Mouse (Mus musculus): ENCODE measurements at regions not wholly inside any gene's neighbourhood (a gene's known extent, or its start where the extent isn't known, plus 50 kb on each side); places are given as distances from the start of the nearest gene placed in this dataset.

DNA sequence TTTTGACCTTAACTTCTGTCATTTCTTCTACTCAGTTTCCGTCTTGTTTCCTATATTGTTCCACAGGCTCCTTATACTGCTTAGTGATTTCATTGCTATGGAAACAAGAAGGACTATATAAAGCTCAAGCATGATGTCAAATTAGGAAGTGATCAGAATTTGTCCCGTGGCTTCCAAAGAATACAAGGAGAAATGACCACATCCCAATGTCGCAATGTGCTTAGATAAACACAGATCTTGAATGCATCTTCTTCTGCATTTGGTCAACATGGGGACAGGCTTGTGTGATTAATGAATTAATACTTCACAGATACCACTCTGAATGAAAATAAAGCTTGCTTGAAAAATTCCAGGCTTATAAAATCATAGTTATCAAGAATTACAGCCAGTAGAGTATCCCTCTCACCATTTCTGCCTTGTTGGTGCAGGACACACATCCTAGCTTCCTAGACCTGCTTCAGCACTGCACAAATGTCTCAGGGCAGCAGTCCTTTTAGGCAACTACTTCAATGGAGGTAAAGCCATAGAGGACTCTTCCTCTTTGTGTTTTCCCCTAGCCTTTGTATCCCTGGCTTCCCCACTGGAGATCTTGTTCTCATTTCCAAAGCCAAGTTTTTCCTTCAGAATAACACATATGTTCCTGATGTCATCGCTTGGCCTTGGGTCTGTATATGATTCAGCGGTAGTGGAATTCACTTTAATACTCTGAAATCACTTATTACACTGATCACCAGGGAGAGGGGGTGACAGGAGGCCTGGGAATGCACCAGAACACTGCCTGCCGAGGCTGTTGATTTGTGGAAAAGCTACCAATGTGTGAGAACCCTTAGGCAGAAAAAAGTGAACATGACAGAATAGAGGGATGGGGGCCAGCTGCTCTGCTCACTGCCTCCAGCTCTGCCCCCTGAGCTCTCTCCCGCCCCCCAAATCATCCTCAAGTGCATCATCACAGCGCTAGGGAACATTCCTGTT, 97.9 kb upstream of the Ccn6 start:
- ATAC-seq (replicated peaks in 1 of 2; ENCODE audit: insufficient read depth in 1 of 2, low FRiP score in 2 of 2, low TSS enrichment in 1 of 2, low read depth in 1 of 2, poor library complexity in 2 of 2, severe bottlenecking in 2 of 2), result no peak

DNA sequence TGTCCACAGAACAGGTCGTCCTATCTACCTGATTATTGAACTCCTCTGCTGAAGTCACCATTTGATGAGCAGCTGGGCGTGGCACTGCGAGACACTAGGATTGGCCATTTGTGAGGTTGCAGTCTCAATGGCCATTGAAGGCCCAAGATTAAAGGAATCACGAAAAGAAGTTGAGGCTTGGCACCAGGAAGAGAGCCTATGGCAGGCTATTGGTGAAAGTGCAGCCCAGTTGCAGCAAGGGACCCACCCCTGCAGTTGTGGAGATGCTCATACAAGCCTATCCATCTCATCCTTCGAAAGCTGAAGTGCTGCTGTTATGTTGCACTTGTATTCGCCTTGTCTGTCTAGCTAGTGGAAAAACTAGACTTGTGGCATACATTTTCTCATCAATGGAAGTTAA, 96.5 kb upstream of the Ccn6 start:
- no peak for ATAC-seq (replicated peaks in 1 of 2; ENCODE audit: insufficient read depth in 1 of 2, low FRiP score in 2 of 2, low TSS enrichment in 1 of 2, low read depth in 1 of 2, poor library complexity in 2 of 2, severe bottlenecking in 2 of 2)

DNA sequence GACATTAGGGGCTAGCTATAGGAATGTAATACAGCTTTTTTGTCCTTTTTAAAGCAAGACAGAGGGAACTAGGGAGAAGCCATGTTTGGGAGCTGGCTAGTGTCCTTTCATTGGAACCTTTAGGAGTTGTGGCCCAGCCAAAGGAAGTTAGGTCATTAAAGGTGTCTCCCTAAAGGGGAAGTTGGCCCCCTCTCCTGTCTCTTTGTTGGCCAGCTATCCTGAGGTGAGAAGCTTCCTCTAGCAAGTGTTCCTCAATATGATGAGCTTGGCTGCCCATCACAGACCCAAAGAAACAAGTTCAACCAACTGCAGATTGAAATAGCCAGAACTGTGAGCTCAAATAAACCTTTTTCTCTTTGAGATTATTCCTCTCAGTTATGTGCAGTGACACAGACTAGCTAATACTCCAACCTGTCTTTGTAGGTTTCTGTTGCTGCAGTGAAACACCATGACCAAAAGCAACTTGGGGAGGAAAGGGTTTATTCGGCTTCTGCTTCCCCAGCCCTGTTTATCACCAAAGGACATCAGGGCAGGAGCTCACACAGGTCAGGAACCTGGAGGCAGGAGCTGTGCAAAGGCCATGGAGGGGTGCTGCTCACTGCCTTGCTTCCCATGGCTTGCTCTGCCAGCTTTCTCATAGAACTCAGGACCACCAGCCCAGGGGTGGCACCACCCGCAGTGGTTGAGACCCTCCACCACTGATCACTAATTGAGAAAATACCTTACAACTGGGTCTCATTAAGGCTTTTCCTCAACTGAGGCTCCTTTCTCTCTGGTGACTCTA, 94.0 kb upstream of the Ccn6 start:
- ATAC-seq (replicated peaks in 1 of 2; ENCODE audit: insufficient read depth in 1 of 2, low FRiP score in 2 of 2, low TSS enrichment in 1 of 2, low read depth in 1 of 2, poor library complexity in 2 of 2, severe bottlenecking in 2 of 2), result peak in 1 of 2 experiments; percentile 37; a peak in 1 of 4 replicates

DNA sequence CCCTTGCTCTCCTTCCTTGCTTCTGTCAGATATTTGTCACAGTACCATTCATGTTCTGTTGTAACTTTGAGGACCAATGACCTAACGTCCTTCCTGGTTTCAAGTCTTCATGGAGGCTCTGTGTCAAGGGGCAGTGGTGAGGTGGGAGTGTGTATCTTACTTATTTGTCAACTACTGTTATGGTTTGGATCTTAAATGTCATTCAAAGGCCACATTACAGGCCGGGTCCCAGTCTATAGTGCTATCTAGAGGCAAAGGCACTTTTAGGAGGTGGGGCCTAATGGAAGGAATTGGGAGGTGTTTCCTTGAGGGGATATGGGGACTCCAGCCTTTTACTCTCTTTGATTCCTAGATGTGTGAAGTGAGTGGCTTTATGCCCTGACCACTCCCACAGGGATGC, 91.0 kb upstream of the Ccn6 start:
- ATAC-seq (replicated peaks in 1 of 2; ENCODE audit: insufficient read depth in 1 of 2, low FRiP score in 2 of 2, low TSS enrichment in 1 of 2, low read depth in 1 of 2, poor library complexity in 2 of 2, severe bottlenecking in 2 of 2), result no peak

DNA sequence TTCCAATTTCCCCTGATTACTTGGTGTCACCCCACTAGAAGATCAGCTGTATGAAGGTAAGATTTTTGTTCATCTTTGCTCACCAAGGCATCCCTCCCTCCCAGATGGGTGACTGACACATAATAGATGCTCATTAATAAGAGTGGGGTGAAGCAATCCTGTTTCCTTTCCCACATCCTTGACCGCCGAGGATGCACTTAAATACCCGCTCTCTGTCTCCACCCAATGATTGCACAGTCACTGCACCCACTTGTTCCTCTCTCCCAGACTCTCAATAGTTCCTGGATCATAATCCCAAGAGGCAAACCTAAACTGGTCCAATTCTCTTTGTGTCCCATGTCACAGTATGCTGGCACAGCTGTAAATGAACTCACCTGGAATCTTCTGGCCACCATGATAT, 86.4 kb upstream of the Ccn6 start:
- peak in 1 of 2 experiments; percentile 32; a peak in 1 of 4 replicates for ATAC-seq (replicated peaks in 1 of 2; ENCODE audit: insufficient read depth in 1 of 2, low FRiP score in 2 of 2, low TSS enrichment in 1 of 2, low read depth in 1 of 2, poor library complexity in 2 of 2, severe bottlenecking in 2 of 2)

DNA sequence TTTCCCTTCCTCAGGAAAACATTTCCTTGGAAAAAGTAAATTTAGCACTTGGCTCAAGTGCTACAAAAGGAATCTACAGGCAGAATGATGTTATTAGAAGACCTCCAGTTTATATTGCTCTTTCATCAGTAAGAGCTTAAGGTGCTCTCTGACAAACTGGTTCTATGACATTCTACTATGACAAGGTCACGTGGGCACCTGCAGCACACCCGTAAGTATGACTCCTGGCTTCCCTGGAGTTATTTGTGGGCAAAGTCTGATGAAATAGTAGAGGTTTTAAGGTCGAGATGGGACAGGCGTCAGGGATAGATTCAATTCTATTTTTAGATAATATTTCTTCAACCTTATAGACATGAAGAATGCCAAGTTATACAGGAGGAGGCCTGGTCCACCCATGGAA, 84.9 kb upstream of the Ccn6 start:
- ATAC-seq (replicated peaks in 1 of 2; ENCODE audit: insufficient read depth in 1 of 2, low FRiP score in 2 of 2, low TSS enrichment in 1 of 2, low read depth in 1 of 2, poor library complexity in 2 of 2, severe bottlenecking in 2 of 2), result no peak

DNA sequence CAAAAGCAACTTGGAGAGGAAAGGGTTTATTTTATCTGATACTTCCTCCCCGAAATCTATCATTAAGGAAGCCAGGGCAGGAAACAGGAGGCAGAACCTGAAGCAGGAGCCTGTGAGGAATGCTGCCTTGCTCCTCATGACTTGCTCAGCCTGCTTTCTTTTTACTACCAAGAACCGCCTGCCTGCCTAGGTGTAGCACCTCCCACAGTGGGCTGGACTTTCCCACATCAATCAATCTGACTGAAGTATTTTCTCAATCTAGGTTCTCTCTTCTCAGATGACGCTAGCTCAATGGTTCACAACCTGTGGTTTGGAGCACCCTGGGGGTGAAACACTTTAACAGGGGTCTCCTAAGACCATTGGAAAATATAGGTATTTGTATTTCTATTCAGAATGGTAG, 83.4 kb upstream of the Ccn6 start:
- ATAC-seq (replicated peaks in 1 of 2; ENCODE audit: insufficient read depth in 1 of 2, low FRiP score in 2 of 2, low TSS enrichment in 1 of 2, low read depth in 1 of 2, poor library complexity in 2 of 2, severe bottlenecking in 2 of 2), result no peak

DNA sequence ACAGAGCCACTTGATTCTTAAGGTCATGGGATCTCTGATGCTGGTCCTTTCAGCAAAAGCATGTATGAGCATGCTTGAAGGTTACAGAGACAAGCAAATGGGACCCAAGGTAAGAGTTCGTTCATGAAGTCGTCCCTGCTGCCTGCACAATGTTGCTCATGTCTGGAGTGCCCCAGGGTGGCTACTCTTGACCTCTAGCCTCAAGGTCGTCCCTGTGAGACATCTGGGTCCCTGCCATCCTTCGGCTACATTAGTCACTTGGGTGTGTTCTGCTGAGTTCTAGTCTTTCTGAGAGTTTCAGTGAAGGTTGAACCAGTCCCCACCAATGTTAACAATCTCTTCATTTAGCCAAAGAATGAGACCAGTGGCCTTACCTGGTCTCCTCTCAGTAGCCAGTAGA, 81.5 kb upstream of the Ccn6 start:
- ATAC-seq (replicated peaks in 1 of 2; ENCODE audit: insufficient read depth in 1 of 2, low FRiP score in 2 of 2, low TSS enrichment in 1 of 2, low read depth in 1 of 2, poor library complexity in 2 of 2, severe bottlenecking in 2 of 2), result no peak

DNA sequence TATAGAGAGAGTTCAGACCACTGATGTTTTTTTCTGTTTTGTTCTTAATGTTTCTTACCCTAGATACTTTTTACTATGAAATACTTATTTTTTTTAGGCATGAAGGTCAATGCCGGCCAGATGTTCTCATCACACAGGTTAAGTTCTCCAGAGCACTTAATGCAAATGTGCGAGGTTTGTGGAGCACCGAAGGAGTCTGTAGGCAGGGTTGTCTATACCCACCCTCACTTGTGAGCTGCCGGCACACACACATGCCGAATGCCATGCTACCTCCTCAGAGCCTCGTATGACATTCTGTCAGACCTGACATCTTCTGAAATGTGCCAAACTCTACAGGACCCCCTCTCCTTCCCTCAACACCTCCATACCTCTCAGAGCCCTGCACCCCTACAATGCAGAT, 80.5 kb upstream of the Ccn6 start:
- no peak for ATAC-seq (replicated peaks in 1 of 2; ENCODE audit: insufficient read depth in 1 of 2, low FRiP score in 2 of 2, low TSS enrichment in 1 of 2, low read depth in 1 of 2, poor library complexity in 2 of 2, severe bottlenecking in 2 of 2)

DNA sequence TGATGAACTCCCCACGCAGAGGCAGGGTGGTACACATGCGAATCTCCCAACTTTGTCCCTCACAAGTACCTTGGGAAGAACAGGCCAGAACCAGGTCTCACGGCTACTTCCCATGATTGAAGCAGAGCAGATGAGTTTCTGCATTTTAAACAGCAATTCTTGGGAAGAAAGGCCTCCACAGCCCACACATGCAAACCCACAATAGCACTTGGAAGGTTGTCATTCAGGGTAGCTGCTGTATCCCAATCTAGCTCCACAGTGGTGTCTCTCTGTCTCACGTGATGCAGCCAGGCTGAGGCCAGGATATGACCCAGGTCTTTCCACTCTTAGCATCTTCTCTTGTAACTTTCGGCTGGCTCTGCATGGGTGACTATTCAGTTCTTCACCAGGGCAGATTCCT, 78.8 kb upstream of the Ccn6 start:
- ATAC-seq (replicated peaks in 1 of 2; ENCODE audit: insufficient read depth in 1 of 2, low FRiP score in 2 of 2, low TSS enrichment in 1 of 2, low read depth in 1 of 2, poor library complexity in 2 of 2, severe bottlenecking in 2 of 2), result no peak

DNA sequence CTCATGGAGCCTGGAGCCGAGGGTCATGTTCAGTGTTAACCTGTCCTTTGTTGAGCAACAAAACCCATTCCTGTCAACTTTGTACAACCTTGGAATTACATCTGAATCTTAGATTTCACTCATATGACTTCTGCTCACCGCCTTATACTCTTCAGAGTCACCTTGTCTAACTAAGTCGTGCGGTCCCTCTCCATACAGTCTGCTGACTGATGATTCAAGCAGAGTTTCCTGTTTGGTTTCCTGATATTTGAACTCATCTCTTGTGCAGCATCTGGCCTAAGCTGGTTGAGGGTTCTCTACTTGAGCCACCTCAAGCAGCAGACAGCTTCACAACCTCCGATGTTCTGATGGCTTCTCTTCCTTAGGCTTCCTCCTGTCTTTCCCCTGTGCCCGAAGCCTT, 78.3 kb upstream of the Ccn6 start:
- 0 out of 4 replicates have a peak, but pooled peaks of 1 of the 2 experiments have one; percentile 4 for ATAC-seq (replicated peaks in 1 of 2; ENCODE audit: insufficient read depth in 1 of 2, low FRiP score in 2 of 2, low TSS enrichment in 1 of 2, low read depth in 1 of 2, poor library complexity in 2 of 2, severe bottlenecking in 2 of 2)

DNA sequence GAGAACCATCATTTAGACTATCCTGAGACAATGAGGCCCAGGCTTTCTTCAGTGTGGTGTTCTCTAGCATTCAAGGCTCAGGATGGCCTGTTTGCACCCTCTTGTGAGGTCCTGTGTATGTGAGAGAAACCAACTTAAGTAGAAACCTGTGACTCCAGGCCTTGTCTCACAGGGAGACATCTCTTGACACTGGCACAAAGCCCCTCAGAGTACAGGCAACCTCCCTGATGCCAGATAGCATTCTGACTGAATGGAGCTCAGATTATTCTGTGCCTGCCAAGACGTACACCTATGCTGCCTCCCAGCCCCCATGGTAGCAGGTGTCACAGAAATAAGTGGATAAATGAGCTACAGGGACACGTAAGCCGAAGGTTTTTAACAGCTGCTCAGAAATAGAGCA, 77.9 kb upstream of the Ccn6 start:
- ATAC-seq (replicated peaks in 1 of 2; ENCODE audit: insufficient read depth in 1 of 2, low FRiP score in 2 of 2, low TSS enrichment in 1 of 2, low read depth in 1 of 2, poor library complexity in 2 of 2, severe bottlenecking in 2 of 2), result no peak

DNA sequence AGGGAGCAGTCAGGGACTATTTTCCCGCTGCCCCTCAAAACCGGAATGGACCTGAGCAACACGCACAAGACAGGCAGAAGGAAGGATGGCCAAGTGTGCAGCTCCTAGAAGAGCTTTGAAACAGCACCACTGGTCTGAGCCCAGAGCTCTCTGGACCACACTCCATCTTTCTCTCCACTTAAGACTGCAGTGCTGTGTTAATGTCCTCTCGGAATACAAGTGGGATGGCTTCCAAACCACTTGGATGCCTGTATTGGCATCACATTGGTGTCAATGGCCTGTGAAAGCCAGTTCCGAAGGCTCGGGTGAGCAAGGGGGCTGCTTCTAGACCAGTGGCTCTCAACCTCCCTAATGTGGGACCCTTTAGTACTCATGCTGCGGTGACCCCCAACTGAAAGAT, 77.4 kb upstream of the Ccn6 start:
- no peak for ATAC-seq (replicated peaks in 1 of 2; ENCODE audit: insufficient read depth in 1 of 2, low FRiP score in 2 of 2, low TSS enrichment in 1 of 2, low read depth in 1 of 2, poor library complexity in 2 of 2, severe bottlenecking in 2 of 2)

DNA sequence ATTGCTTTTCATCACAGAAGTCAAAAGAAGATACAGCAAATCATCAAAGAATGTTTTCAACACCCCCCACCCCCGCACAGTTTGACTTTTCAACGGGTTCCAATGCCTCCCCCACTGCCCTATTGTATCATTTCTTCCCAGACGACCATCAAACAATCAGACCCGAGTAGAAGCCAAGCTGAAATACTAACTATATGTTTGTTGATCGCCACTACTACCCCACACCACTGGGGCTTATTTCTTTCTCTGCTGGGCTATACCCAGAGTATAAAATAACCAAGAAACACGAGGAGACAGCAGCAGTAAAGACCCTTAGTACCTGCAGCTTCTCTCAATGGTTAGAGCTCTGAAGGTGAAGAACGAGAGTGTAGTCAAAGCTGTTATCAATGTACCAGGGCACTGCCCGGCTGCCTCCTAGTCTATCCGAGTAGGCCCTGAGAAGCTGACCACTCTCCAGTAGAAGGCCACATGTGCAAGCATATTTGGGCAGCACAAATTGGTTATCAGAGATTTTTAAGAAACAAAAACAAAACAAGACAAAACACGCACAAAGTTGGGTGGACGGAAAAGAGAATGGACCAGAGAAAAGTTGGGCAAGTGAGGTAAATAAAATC, 76.7 kb upstream of the Ccn6 start:
- no peak for ATAC-seq (replicated peaks in 1 of 2; ENCODE audit: insufficient read depth in 1 of 2, low FRiP score in 2 of 2, low TSS enrichment in 1 of 2, low read depth in 1 of 2, poor library complexity in 2 of 2, severe bottlenecking in 2 of 2)

DNA sequence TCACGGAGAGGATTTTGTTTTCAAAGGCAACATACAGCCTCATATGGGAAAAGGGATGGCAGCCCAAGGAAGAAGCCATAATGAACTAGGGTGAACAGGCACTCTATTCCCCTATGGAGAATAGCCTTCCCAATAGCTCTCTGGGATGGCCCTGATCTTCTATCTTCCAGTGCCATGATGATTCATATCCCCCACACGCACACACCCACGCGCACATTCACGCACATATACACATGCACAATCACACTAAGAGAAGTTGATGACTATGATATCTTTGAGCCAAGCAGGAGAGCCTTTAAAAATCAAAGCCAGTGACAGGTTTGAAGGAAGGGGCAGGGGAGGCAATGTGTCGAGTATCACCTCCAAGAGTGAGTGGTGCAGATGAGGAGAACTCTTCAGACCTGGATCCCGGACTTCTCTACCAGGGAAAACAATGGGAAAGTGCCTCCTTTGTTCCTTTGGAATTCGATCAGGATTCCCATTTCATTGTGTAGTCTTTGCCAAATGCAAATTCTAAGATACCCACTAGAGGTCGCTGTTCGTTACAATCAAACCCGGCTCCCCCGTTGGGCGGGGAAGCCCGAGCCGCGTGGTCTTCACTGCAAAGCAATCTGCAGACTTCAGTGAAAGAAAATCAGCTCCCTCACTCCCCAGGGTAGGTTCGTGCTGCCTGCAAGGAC, 76.0 kb upstream of the Ccn6 start:
- peak; percentile 42 to 83; a peak in 3 of 4 replicates for ATAC-seq (replicated peaks in 1 of 2; ENCODE audit: insufficient read depth in 1 of 2, low FRiP score in 2 of 2, low TSS enrichment in 1 of 2, low read depth in 1 of 2, poor library complexity in 2 of 2, severe bottlenecking in 2 of 2)

DNA sequence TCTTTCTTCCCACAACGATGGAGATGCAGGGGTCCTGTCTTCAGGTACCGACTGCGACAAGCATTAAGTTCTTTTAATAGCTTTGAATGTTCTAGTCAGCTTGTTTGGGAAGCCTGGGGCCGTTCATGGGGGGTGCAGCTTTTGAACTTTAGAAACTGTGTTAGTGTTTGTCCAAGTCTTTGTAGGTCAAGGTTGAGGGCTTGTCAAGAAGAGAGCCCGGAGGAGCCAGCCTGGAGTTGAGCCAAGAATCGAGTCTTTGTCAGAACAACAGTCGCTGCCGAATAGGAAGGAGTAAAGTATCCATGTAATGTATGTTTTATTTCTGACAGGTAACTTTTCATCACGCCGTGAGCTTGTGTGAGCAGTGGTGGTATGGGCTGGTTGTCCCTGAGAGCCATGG, 75.0 kb upstream of the Ccn6 start:
- ATAC-seq (replicated peaks in 1 of 2; ENCODE audit: insufficient read depth in 1 of 2, low FRiP score in 2 of 2, low TSS enrichment in 1 of 2, low read depth in 1 of 2, poor library complexity in 2 of 2, severe bottlenecking in 2 of 2), result no peak

DNA sequence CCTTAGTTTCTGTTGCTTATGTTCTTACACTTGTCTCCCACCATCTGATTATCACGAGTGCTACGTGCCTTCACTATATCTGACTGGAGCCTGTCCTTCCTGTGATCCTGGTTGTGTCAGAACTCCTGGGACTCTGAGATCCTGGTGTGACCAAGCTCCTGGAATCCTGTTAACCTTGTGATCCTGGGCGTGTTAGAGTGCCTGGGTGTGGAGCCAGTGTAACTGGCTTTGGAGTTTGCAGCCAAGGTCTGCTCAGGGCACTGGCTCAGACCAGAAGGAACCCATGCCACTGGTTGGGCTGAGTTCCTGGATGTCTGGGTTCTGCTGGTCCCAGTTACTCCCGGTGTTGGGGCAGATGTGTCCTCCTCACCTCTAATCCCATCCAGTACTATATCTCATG, 74.0 kb upstream of the Ccn6 start:
- no peak for ATAC-seq (replicated peaks in 1 of 2; ENCODE audit: insufficient read depth in 1 of 2, low FRiP score in 2 of 2, low TSS enrichment in 1 of 2, low read depth in 1 of 2, poor library complexity in 2 of 2, severe bottlenecking in 2 of 2)
